Mouse (Mus musculus): Measurements from ENCODE around the gene Slc38a1. TPM values are rescaled to one million over a fixed set of nuclear protein-coding genes. Genes with fewer than 3 reads are reported as not detected.

Slc38a1 gene
- polyA plus RNA-seq (2012), result 0.43 and 0.55 TPM in 2 replicates

DNA sequence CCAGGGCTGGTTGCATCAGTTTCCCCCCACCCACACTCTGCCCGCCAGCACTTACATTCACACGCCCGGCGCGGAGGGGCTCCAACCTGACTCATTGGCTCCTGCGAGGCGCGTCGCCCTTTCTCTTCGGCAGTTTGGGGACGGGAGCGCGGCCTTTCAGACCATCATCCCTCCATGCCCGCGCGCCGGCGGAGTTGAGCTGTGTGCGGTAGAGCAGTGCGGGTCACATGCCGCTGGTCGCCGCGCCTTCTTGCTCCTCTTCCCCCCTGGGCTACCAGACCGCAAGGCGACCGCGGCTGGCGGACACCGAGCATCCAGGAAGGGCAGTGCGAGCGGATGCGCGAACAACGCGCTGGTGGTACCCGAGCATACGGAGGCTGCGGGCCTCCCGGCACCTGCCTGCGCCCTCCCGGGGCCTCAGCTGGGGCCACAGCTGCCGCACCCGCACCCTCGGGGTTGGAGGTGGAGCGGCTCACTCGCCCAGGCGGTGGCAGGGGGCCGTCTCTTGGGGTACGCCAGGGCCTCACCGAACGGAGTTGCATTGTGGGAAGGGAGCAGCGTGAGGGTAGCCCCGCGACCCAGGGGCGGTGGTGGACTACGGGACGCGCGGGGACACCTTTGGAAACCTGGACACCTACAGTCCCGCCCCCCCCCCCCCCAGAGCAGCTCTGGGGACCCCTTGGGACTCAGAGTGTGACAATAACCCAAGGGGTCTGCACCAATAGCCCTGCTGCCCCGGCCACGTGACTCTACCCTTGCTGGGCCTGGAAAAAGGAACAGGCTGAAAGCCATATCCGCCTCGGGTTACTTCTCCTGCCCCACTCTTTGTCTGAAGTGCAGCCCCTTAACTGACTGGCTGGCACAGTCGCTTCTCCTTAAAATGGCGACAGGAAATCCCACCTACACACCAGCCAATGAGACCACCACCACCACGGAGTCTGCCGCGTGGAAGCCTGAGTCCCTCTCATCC, at the start of gene Slc38a1:
Gene Slc38a1, minus strand, starts transcription at position 478 of the 970 bp plus-strand sequence.
- H3K9me3 ChIP-seq (ENCODE audit: control insufficient read depth, low read length), result no peaks in the 10 kb centered on the region
- H3K4me3 ChIP-seq (replicated peaks), result peak within 1 kb of the TSS; percentile 81
- peaks cover 55% of the 10 kb centered on the region for H3K4me1 ChIP-seq (ENCODE audit: control insufficient read depth)
- H3K27me3 ChIP-seq (ENCODE audit: control insufficient read depth), result peaks cover 19% of the 10 kb centered on the region
- peaks cover 4% of the 10 kb centered on the region for H3K36me3 ChIP-seq (ENCODE audit: control insufficient read depth)
- TF ChIP-seq TAL1 (IDR thresholded peaks at IDR 0.05; ENCODE audit: low read length) (no peak), GATA1 (IDR thresholded peaks at IDR 0.05; ENCODE audit: low read length) (no peak)

- Histone ChIP-seq H3K9me3 (ENCODE audit: control insufficient read depth, low read length) (no peaks in the 10 kb centered on the region), H3K27me3 (ENCODE audit: control insufficient read depth) (no peaks in the 10 kb centered on the region; the same call in 1 of the 2 replicates), H3K4me1 (ENCODE audit: control insufficient read depth) (peaks cover 24% of the 10 kb centered on the region), H3K4me3 (replicated peaks) (no peak overlapping the region), H3K36me3 (ENCODE audit: control insufficient read depth) (peaks cover 100% of the 10 kb centered on the region)
- no peak for TF ChIP-seq GATA1 (IDR thresholded peaks at IDR 0.05; ENCODE audit: low read length)
Observed at GRCm38 (mm10) chr15:96692401-96692800, 49.7 kb upstream of the Slc38a1 start.

GRCm38 (mm10) chr15:96691381-96691780, 48.7 kb upstream of the Slc38a1 start:
- Histone ChIP-seq H3K4me1 (ENCODE audit: control insufficient read depth) (peaks cover 14% of the 10 kb centered on the region), H3K36me3 (ENCODE audit: control insufficient read depth) (peaks cover 100% of the 10 kb centered on the region), H3K27me3 (ENCODE audit: control insufficient read depth) (no peaks in the 10 kb centered on the region; the same call in 1 of the 2 replicates), H3K9me3 (ENCODE audit: control insufficient read depth, low read length) (no peaks in the 10 kb centered on the region), H3K4me3 (replicated peaks) (no peak overlapping the region)
- no peak for TF ChIP-seq TAL1 (IDR thresholded peaks at IDR 0.05; ENCODE audit: low read length)
- no peak for TF ChIP-seq GATA1 (IDR thresholded peaks at IDR 0.05; ENCODE audit: low read length)

DNA sequence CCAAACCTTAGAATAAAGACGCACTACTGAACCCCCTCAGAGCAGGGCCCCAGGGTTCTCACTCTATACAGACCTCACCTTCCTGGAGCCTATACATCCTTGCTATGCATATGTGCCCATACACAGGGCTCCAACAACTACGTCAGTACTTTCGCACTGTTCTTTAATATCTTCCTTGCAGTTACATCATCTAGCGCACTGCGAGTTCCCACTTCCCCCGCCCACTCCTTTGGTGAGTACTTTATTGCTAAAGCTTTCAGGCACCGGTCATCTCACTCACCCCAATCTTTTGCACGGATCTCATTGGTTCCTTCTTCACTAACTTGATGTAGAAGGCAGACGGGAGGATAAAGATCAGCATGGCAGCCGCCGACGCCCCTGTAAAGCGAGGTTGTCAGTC, 48.1 kb upstream of the Slc38a1 start:
- Histone ChIP-seq H3K36me3 (ENCODE audit: control insufficient read depth) (peaks cover 97% of the 10 kb centered on the region), H3K9me3 (ENCODE audit: control insufficient read depth, low read length) (no peaks in the 10 kb centered on the region), H3K4me3 (replicated peaks) (no peak overlapping the region), H3K4me1 (ENCODE audit: control insufficient read depth) (peaks cover 8% of the 10 kb centered on the region), H3K27me3 (ENCODE audit: control insufficient read depth) (no peaks in the 10 kb centered on the region; the same call in 1 of the 2 replicates)
- no peak for TF ChIP-seq GATA1 (IDR thresholded peaks at IDR 0.05; ENCODE audit: low read length)
- TF ChIP-seq TAL1 (IDR thresholded peaks at IDR 0.05; ENCODE audit: low read length), result no peak

- peaks cover 88% of the 10 kb centered on the region for H3K36me3 ChIP-seq (ENCODE audit: control insufficient read depth)
- H3K9me3 ChIP-seq (ENCODE audit: control insufficient read depth, low read length), result no peaks in the 10 kb centered on the region
- TF ChIP-seq TAL1 (IDR thresholded peaks at IDR 0.05; ENCODE audit: low read length) (no peak), GATA1 (IDR thresholded peaks at IDR 0.05; ENCODE audit: low read length) (no peak)
- no peaks in the 10 kb centered on the region; the same call in 1 of the 2 replicates for H3K27me3 ChIP-seq (ENCODE audit: control insufficient read depth)
- peaks cover 5% of the 10 kb centered on the region for H3K4me1 ChIP-seq (ENCODE audit: control insufficient read depth)
- H3K4me3 ChIP-seq (replicated peaks), result no peak overlapping the region
Observed at GRCm38 (mm10) chr15:96689919-96690318, 47.2 kb upstream of the Slc38a1 start.

DNA sequence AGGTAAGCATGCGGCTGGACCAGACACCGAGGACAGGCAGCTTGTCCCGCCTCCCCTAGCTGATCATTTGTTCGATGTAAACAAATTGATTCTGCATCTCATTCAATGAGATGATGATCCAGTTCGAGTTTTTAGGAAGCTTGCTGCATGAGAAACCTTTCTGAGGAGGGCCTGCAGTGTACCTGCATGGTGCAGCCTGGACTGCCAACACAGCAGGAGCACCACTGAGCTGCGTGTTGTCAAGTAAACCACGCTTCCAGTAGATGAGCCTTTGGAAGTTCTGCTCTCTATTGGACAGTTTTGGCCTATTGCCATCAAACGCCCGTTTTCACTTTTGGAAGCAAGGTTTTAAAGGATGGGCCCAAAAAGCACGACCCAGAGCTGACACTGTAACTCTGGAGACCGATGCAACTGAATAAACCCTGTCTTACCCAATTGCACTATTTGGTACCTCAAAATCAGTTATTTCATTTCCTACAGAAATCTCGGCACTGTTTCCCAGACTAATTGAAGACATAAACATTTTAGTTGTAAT, 46.1 kb upstream of the Slc38a1 start:
- Histone ChIP-seq H3K27me3 (ENCODE audit: control insufficient read depth) (no peaks in the 10 kb centered on the region; the same call in 1 of the 2 replicates), H3K4me3 (replicated peaks) (no peak overlapping the region), H3K36me3 (ENCODE audit: control insufficient read depth) (peaks cover 77% of the 10 kb centered on the region), H3K9me3 (ENCODE audit: control insufficient read depth, low read length) (no peaks in the 10 kb centered on the region), H3K4me1 (ENCODE audit: control insufficient read depth) (peaks cover 12% of the 10 kb centered on the region)
- no peak for TF ChIP-seq TAL1 (IDR thresholded peaks at IDR 0.05; ENCODE audit: low read length)
- no peak for TF ChIP-seq GATA1 (IDR thresholded peaks at IDR 0.05; ENCODE audit: low read length)

- peaks cover 69% of the 10 kb centered on the region for H3K36me3 ChIP-seq (ENCODE audit: control insufficient read depth)
- no peaks in the 10 kb centered on the region for H3K27me3 ChIP-seq (ENCODE audit: control insufficient read depth)
- no peak overlapping the region for H3K4me3 ChIP-seq (replicated peaks)
- H3K9me3 ChIP-seq (ENCODE audit: control insufficient read depth, low read length), result no peaks in the 10 kb centered on the region
- peaks cover 12% of the 10 kb centered on the region for H3K4me1 ChIP-seq (ENCODE audit: control insufficient read depth)
- no peak for TF ChIP-seq GATA1 (IDR thresholded peaks at IDR 0.05; ENCODE audit: low read length)
- TF ChIP-seq TAL1 (IDR thresholded peaks at IDR 0.05; ENCODE audit: low read length), result no peak
Observed at GRCm38 (mm10) chr15:96688036-96688435, 45.3 kb upstream of the Slc38a1 start.

DNA sequence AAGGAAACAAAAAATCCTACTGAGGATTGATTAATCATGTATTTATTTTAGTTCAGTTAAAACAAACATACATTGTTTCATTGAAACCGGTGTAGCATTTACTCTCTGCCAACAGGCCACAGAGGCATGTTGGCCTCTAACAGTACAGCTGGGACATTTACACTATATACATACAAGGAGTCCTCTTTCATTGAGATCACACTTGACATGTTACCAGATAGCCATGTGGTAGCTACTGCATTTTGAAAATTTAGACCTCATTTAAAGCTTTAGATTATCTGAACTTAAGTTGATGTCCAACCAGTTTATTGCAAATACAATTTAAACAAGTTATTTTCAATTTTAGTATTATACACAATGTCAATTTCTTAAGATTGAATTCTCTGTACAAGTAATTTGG, 44.7 kb upstream of the Slc38a1 start:
- TF ChIP-seq TAL1 (IDR thresholded peaks at IDR 0.05; ENCODE audit: low read length), result no peak
- H3K4me1 ChIP-seq (ENCODE audit: control insufficient read depth), result peaks cover 12% of the 10 kb centered on the region
- no peaks in the 10 kb centered on the region for H3K9me3 ChIP-seq (ENCODE audit: control insufficient read depth, low read length)
- H3K27me3 ChIP-seq (ENCODE audit: control insufficient read depth), result no peaks in the 10 kb centered on the region
- H3K4me3 ChIP-seq (replicated peaks), result no peak overlapping the region
- H3K36me3 ChIP-seq (ENCODE audit: control insufficient read depth), result peaks cover 62% of the 10 kb centered on the region
